Mouse (Mus musculus): ENCODE data around the gene Dnajc21. TPM values are rescaled to one million over a fixed set of nuclear protein-coding genes. Genes with fewer than 3 reads are reported as not detected.
"Not testable (repeated sequence)": the region's sequence is repeated elsewhere in the genome, so short reads cannot be mapped to it uniquely, and the experiment has no call there.

Gene Dnajc21
- total RNA-seq (2021), result 10 to 100 TPM; 34.6 to 36.6 TPM
- long read RNA-seq, experiment 1, transcript Dnajc21-201 (12 exons, 2,060 nt), result major isoform, 30 of 38 reads
- long read RNA-seq, experiment 1, partial matches to known transcripts, result 2 of 38 reads
- long read RNA-seq, experiment 1, other reads (novel, unspliced or antisense), result 6 of 38 reads
- long read RNA-seq, experiment 2, transcript Dnajc21-201 (12 exons, 2,060 nt), result major isoform, 21 of 24 reads
- long read RNA-seq, experiment 2, partial matches to known transcripts, result 0 of 24 reads
- long read RNA-seq, experiment 2, other reads (novel, unspliced or antisense), result 3 of 24 reads

GRCm38 (mm10) chr15:10470151-10470831 lies at the start of gene Dnajc21:
Gene Dnajc21 (minus strand): TSS chr15:10470516.
- peak; percentile 89 to 94 for DNase-seq

DNA sequence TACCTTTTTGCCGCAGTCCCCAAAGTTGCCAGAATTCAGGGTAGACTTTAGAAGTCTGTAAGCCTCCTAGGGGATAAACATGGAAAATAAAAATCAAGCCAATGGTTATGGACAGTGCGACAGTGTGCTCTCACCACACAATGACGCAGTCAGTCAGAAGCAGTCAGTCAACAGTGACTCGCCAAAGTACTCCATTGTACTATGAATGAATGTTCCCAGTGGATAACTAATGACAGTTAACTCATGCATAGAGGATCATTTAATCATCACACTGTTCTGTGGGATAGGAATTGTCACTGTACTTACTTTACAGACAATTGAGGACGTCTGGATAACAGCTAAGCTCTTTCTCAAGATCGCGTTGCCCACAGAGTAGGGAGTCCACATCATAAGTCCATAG lies 44.9 kb upstream of the Dnajc21 start:
- no peak for DNase-seq

DNA sequence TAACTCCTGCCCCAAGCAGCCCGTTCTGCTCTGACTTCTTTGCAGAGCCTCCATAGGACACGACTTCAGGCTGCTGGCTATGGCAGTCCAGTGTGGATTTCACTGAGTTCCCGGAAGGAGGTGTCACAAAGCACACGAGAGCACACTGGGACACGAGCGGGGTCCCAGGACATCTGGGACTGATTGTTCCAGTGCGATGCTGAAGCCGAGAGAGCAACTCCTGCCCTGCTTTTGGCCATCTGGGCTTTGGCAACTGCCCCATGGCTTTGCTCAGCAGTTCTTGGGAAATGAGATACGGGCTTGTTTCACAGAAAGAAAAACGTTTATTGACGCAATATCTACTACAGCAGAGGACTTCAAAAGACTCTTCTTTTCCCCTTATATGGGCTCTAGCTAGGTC lies 35.8 kb upstream of the Dnajc21 start:
- peak; percentile 37 to 49 for DNase-seq

DNA sequence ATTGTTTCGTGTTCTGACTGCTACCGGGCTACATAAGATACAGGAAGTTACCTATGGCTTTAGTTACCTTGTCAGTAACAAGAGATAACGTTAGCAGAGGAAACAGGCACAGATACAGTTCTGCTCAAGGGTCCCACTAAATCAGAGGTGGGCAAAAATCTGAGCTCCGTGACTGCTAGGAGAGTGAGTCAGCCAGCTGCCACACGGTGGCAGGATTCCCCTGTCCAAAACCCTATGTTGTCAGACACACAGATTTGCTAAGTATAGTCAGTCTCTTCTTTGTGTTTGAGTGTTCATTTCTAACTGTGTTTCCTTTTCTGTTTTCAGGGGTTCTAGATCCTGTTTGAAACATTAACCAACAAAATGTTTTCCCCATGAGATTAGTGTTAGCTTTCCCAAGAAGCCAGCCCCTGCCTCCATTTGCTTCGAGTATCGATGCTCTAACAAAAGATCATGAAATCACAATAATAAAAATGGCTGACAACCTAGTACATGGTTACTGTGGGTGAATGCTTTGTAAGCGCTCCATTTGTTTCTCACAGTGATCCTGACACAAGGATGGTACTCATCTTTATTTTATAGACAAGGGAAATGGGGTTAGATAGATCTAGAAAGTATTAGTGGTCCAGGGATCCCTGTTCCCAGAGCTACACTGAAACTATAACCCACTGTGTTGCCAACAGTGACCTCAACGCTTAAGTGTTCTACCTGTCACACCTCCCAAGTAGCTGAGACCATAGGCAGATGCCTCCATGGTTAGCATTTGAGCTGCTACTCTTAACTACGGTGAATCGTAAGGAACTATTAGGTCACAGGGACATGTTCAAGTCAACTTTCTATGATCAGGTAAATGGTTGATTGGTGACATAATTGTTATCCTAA lies 30.8 kb upstream of the Dnajc21 start:
- peak in 1 of 2 experiments; percentile 48 for DNase-seq

GRCm38 (mm10) chr15:10500035-10500434 lies 29.7 kb upstream of the Dnajc21 start:
- no peak for DNase-seq

GRCm38 (mm10) chr15:10499593-10499992 lies 29.3 kb upstream of the Dnajc21 start:
- DNase-seq, result no peak

DNA sequence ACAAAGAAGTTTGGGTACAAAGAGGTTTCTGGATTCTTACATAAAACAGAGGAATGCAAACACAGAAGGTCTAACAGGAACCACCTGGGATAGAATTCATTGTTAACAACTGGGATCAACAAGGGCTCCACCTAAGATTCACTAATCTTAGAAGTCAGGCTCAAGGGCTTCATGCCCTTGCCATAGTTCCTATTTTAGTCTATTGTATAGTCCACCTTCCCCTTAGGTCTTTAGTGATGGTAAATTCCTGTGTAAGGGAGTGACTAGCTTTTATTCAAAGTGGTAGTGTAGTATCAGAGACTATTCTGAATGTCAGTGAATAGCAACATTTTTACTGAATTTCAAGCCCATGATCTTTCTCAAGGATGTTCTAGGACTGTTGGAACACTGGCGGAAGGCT lies 26.4 kb upstream of the Dnajc21 start:
- DNase-seq, result not testable (repeated sequence)

DNA sequence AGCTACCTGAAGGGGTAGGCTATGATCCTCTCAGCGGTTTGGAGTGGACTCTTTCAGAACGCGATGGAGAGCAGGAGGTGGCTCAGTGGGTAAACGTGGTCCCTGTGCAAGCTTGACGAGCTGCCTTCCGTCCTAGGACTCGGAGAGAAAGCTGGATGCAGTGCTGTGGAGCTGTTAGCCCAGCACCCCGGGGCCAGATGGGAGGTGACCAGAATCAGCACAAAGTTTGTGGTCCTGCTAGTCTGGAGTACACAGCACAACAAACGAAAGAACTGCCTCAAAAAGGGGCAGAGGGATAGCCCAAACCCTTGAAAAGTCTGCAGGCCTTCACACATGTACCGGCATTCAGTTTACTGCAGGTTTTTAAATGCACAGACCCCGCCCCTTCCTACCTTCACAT lies 25.6 kb upstream of the Dnajc21 start:
- no peak for DNase-seq

DNA sequence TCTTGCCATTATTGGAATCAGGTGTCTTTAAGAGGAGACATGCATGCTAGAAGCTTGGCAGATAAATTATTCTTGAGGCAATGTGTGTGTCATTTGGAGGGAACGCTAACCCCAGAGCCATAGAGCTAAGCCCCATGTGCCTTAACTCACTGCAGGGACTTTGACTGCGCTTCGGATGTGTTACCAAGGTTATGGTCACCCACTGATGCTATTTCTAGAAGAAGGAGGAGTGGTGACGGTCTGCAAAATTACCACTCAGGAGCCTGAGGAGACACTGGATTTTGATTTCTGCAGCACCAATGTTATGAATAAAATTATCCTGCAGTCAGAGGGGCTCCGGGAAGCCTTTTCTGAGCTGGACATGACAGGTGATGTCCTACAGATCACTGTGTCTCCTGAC lies 19.8 kb upstream of the Dnajc21 start:
- DNase-seq, result no peak

DNA sequence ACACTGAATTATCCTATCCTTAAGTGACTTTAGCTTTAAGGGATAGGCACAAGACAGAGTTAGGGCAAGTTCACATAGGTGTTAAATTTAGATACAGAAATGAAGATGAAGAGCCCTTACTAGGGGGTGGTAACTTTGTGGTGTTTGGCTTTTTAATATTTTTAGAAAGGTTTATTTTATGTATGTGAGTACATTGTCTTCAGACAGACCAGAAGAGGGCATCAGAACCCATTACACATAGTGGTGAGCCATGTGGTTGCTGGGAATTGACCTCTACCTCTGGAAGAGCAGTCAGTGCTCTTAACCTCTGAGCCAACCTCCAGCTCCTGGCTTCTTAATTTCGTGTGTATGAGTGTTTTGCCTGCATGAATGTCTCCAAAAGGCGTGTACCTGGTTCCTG lies 16.9 kb upstream of the Dnajc21 start:
- no peak for DNase-seq

GRCm38 (mm10) chr15:10486365-10486839 lies 16.1 kb upstream of the Dnajc21 start:
- DNase-seq, result no peak

DNA sequence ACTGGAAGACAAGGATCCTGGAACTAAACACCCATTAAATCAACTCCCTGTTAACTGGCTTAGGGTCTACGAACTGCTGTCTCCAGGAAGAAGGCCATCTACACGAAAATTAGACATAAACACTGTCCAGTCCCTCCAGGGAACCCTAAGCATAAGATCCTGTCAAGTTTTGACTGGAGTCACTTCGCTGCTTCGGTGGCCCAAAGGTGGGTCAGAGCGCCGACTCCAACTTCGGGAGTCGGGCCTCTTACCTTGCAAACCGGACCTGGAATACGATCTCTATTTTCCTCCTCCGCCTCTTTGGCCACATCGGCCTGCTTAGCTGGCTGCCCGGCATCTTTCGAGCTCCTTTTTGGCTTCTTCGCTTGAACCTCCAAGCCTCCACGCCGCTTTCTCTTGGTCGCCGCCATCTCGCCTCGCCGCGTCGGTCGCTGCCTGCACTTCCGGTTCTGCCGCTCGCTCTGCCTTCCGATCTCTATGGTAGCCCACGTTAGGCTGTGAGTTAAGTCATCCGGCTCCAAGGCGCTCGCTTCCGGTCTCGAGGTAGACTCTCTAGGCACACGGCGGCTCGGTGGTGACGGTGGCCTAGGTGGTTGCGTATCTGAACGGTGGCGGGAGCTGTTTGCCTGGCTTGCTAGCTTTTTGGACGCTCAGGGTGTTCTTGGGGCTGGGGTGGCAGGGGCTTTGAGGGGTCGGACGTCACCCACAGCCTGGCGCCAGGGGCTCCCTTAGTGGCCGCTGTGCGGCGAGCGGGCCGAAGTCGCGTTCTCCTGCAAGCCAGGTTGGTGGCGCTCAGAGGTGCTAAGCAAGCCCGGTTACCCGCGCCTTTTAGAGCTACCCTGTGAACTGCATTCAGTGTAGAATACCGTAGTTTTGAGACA lies 15.4 kb upstream of the Dnajc21 start, which contains the start of the genes Brix1 and Rad1:
Gene Brix1, minus strand, starts transcription at position 464 of the 881 bp plus-strand sequence.
Gene Rad1, plus strand, starts transcription at position 535 of the 881 bp plus-strand sequence.
- DNase-seq, result peak; percentile 96 to 98

GRCm38 (mm10) chr15:10470941-10471340 lies 625 bp upstream of the Dnajc21 start:
- DNase-seq, result no peak

GRCm38 (mm10) chr15:10469641-10470150 lies 620 bp downstream of the Dnajc21 start:
- DNase-seq, result peak in 1 of 2 experiments; percentile 44

GRCm38 (mm10) chr15:10468761-10469160 lies 1.6 kb downstream of the Dnajc21 start:
- no peak for DNase-seq

DNA sequence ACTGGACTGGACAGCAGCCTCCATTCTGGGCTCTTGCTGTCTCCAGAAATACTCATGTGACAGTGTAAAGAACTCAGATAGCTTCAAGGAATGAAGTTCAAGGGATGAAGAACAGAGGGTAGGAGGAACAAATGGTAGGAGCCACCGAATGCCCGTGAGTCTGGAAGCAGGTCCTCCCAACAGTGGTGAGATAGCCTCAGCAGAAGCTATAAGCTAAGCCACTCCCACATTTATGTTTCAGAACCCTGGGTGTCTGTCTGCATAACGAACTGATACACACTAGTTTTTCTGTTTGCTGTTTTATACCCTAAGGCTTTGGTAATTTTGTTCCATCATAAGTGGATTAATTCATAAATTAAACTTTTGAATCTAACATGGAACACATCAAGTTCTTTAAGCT lies 5.6 kb downstream of the Dnajc21 start:
- DNase-seq, result no peak

DNA sequence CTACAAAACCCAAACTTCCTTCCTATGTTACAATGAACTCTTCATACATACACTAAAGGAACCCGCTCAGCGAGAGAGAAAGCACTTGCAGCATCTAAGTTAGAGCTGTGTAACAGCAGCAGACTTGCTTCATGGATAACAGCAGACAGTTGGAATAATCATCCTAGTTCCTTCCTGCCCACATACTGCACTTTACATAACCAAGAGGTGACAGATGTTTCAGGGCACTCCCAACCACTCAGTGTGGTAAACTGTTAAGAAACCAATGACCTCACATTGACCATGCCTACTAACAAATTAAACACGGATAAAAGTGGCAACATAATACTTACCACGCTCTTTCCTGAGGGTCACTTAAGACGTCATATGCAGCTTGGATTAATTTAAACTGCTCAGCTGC lies 6.8 kb downstream of the Dnajc21 start:
- no peak for DNase-seq

GRCm38 (mm10) chr15:10460986-10461385 lies 9.3 kb downstream of the Dnajc21 start:
- peak in 1 of 2 experiments; percentile 15 for DNase-seq

DNA sequence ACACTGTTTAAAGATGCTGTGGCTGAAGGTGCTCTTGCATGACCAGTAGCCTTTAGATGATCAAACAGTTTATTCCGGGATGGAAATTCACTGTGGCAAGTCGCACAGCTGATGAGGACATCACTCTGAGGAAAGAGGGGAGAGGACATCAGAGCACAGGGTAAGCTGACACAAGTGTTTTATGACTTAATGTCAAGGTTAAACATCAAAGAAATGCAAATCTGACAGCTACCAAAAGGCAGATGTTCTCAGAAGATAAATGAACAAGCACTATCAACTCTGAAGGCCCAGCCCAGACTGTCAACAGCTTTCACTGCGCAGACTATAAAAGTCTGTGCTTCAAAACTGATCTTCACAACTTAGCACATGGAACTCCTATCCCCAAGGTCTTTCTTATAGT lies 23.2 kb downstream of the Dnajc21 start:
- no peak for DNase-seq

- peak in 1 of 2 experiments; percentile 3 for DNase-seq
These were observed 28.0 kb downstream of the Dnajc21 start for GRCm38 (mm10) chr15:10442275-10442674.

DNA sequence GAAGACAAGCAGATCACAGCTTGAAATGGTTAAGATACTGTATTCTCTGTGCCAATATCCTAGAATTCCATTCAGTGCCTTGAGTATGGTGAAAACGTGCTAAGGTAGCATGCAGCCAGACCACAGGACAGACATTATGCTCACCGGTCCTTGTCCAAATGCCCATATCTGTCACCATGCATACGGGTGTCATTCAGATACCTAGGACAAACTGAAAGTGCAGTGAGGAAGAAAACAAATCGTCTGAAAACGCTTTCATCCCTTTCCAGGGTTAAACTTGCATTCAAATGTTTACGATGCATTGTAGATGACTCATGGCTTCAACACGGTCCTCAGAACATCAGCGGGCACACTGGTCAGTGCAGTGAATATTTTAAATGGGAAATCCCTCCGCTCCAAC lies 28.8 kb downstream of the Dnajc21 start:
- no peak for DNase-seq
